11 mouse cellular contexts compared by ENCODE assay signal in genomic region chr4:136815364-136815763, GRCm38 (mm10). TPM values are rescaled to one million over a fixed set of nuclear protein-coding genes. Genes with fewer than 3 reads are reported as not detected.
DNase-seq lines count a peak whose midpoint lies in the region; ATAC-seq and TF ChIP-seq lines count a peak whose summit lies in the region.
"Had no signal": no experiment of that assay in that cellular context is flagged by ENCODE, and none has a peak within 500 bp of the region (broad histone marks: within the 10 kb centered on the region; RNA-seq: fewer than 3 reads in every experiment).

No protein-coding gene starts in this region.

- no peaks in the 10 kb centered on the region for H3K27me3 ChIP-seq in C2C12 (ENCODE audit: control insufficient read depth, insufficient read depth, insufficient read length)
- no peaks in the 10 kb centered on the region; the same call in 1 of the 2 replicates for H3K27me3 ChIP-seq in G1E (ENCODE audit: insufficient read depth, low read length)
- H3K27me3 ChIP-seq in intestine, embryonic 15.5 days (replicated peaks): no peaks in the 10 kb centered on the region

- H3K9me3 ChIP-seq in G1E (replicated peaks): no peaks in the 10 kb centered on the region
- no peaks in the 10 kb centered on the region for H3K9me3 ChIP-seq in intestine, embryonic 15.5 days
- H3K9me3 ChIP-seq: heart, embryonic 12.5 days had no signal

- no peak overlapping the region for H3K4me3 ChIP-seq in layer of hippocampus, adult 2 months
- H3K4me3 ChIP-seq in C2C12 (ENCODE audit: insufficient read depth, poor library complexity, severe bottlenecking): no peak overlapping the region
- no peak overlapping the region for H3K4me3 ChIP-seq in G1E (ENCODE audit: low read depth, low read length)
- H3K4me3 ChIP-seq in intestine, embryonic 15.5 days (replicated peaks): no peak overlapping the region
- H3K4me3 ChIP-seq: heart, embryonic 12.5 days had no signal

- H3K79me3 ChIP-seq in C2C12 (ENCODE audit: low read depth): no peaks in the 10 kb centered on the region

- WGBS in intestine, embryonic 15.5 days: 67% methylated on average over 5 of the region's 5 CpGs

- peak; percentile 77 for TF ChIP-seq CTCF in layer of hippocampus, adult 2 months (conservative IDR thresholded peaks at IDR 0.05)
- TF ChIP-seq CTCF in C2C12 (IDR thresholded peaks at IDR 0.05; ENCODE audit: control insufficient read depth, insufficient read depth, insufficient read length) (peak; percentile 53), G1E (IDR thresholded peaks at IDR 0.05; ENCODE audit: low read depth, low read length) (no peak)

- no peaks in the 10 kb centered on the region for H3K4me1 ChIP-seq in G1E (ENCODE audit: insufficient read depth, low read depth, low read length)
- peaks cover 32% of the 10 kb centered on the region for H3K4me1 ChIP-seq in intestine, embryonic 15.5 days (replicated peaks)

- H3K36me3 ChIP-seq in C2C12 (ENCODE audit: control insufficient read depth, insufficient read depth) (no peaks in the 10 kb centered on the region), G1E (replicated peaks) (no peaks in the 10 kb centered on the region)
- no peaks in the 10 kb centered on the region for H3K36me3 ChIP-seq in intestine, embryonic 15.5 days
- H3K36me3 ChIP-seq: heart, embryonic 12.5 days had no signal

- 0 out of 2 replicates have a peak, but pooled peaks have one; percentile 8 for ATAC-seq in G1E (ENCODE audit: extremely low read depth, insufficient number of reproducible peaks, low FRiP score, poor library complexity, severe bottlenecking)
- ATAC-seq in intestine, embryonic 15.5 days: peak; percentile 30

- no peak overlapping the region for H3ac ChIP-seq in C2C12 (ENCODE audit: control insufficient read depth, insufficient read length, low read depth)

- H3K27ac ChIP-seq in layer of hippocampus, adult 2 months: no peak overlapping the region
- H3K27ac ChIP-seq in intestine, embryonic 15.5 days: no peak overlapping the region

- no peak for DNase-seq in layer of hippocampus, adult 2 months (ENCODE audit: low spot score in 2 of 2)
- DNase-seq in layer of hippocampus, adult 9-11 months: no peak
- DNase-seq in G1E (ENCODE audit: low spot score): peak; percentile 26
- no peak for DNase-seq in urinary bladder, postnatal 4 days (ENCODE audit: low spot score in 2 of 2)
- DNase-seq in right cerebral cortex, postnatal 25 days: no peak
- no peak for DNase-seq in right cerebral cortex, postnatal 14 days
- DNase-seq: lung, postnatal 14 days; retina, postnatal 1 day had no signal

- no peak overlapping the region for H3K4me2 ChIP-seq in intestine, embryonic 15.5 days (replicated peaks)
- H3K4me2 ChIP-seq: heart, embryonic 12.5 days had no signal

- no peak overlapping the region for H3K9ac ChIP-seq in intestine, embryonic 15.5 days
- H3K9ac ChIP-seq: heart, embryonic 12.5 days had no signal

- H3K79me2 ChIP-seq in C2C12 (ENCODE audit: control insufficient read depth, insufficient read depth): no peaks in the 10 kb centered on the region

TF ChIP-seq in C2C12, 6 proteins besides CTCF, POLR2A, EP300 and RAD21:
- no peak for TF ChIP-seq MAX (IDR thresholded peaks at IDR 0.05)
- no peak for TF ChIP-seq MYOG (IDR thresholded peaks at IDR 0.05; ENCODE audit: control insufficient read depth, extremely low read depth, insufficient read length)
- no peak for TF ChIP-seq FOSL1 (IDR thresholded peaks at IDR 0.05; ENCODE audit: insufficient read depth, low read length, poor library complexity, severe bottlenecking)
- TF ChIP-seq CEBPB (IDR thresholded peaks at IDR 0.05; ENCODE audit: low read depth): no peak
- no peak for TF ChIP-seq MYOD1 (IDR thresholded peaks at IDR 0.05; ENCODE audit: control insufficient read depth, insufficient read length, low read depth)
- TF ChIP-seq USF1 (IDR thresholded peaks at IDR 0.05; ENCODE audit: low read depth): no peak

RNA-seq across cellular contexts. Expression of gene Ephb2, which starts 20.4 kb away (rescaled TPM):
- total RNA-seq in layer of hippocampus, adult 2 months (2021): 10 to 100 TPM; 21.8 to 22.1 TPM
- polyA plus RNA-seq in C2C12 (2012; fragmentation: generic; extraction: Trizol) (16.8 TPM), G1E (2012) (0.34 and 0.36 TPM in 2 replicates)
- total RNA-seq in G1E (2014; fragmentation: Nextera tagmentation) (0.05 and 0.08 TPM in 2 replicates), G1E (2017) (0.12 and 0.33 TPM in 2 replicates)
- polyA plus RNA-seq in intestine, embryonic 15.5 days (2015; fragmentation: Nextera tagmentation; extraction: Ambion mirVana): 8.2 and 8.9 TPM in 2 replicates
